Mouse (Mus musculus) left cerebral cortex, adult 18-20 months (tissue): ENCODE measurements at regions not wholly inside any gene's neighbourhood (a gene's known extent, or its start where the extent isn't known, plus 50 kb on each side); places are given as distances from the start of the nearest gene placed in this dataset.
"Not testable (repeated sequence)": the region's sequence is repeated elsewhere in the genome, so short reads cannot be mapped to it uniquely, and the experiment has no call there.

Experiments
- DNase-seq, 2 experiments: peaks; one replicate each; pipeline ENCODE4 v3.0.0; 2021 to 2022; ENCODE audit warnings: low spot score in 2 of 2, mixed read lengths in 1 of 2

DNA sequence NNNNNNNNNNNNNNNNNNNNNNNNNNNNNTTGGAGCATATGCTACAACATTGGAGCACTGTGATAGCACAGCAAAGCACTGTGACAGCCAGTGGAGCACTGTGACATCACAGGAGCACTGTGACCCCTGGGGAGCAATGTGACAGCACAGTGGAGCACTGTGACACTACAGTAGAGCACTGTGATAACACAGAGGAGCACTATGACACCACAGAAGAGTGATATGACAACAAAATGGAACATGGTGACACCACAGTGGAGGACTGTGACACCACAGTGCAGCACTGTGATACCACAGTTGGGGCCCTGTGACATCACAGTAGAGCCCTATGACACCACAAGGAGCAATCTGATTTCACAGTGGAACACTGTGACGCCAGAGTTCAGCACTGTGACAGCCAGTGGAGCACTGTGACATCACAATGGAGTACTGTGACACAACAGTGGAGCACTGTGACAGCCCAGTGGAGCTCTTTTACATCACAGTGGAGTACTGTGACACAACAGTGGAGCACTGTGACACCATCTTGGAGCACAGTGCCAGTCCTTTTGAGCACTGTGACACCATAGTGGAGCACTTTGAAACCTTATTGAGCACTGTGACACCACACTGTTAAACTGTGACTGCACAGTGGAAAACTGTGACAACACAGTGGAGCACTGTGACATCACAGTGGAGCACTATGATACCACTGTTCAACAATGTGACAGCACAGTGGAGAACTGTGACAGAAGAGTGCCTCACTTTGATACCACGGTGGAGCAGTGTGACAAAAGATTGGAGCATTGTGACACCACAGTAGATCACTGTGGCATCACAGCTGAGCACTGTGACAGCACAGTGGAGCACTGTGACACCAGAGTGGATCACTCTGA, 116.9 kb upstream of the Vmn1r2 start:
- DNase-seq: peak in 1 of 2 experiments; percentile 1

DNA sequence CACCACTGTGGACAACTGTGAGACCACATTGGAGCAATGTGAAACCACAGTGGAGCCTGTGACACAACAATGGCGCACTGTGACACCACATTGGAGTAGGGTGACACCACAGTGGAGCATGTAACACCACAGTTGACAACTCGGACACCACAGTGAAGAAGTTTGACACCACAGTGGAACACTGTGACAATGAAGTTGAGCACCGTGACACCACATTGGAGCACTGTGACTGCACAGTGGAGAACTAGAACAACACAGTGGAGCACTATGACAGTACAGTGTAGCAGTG, 116.3 kb upstream of the Vmn1r2 start:
- DNase-seq: peak in 1 of 2 experiments; percentile 1

DNA sequence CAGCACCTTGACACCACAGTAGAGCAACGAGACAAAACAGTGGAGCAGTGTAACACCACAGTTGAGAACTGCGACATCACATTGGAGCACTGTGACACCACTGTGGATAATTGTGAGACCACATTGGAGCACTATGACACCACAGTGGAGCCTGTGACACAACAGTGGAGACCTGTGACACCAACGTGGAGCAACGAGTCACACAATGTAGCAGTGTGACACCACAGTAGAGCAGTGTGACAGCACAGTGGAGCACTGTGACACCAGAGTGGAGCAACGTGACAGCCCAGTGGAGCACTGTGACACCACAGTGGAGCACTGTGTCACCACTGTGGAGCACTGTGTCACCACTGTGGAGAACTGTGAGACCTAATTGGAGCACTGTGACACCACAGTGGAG, 115.9 kb upstream of the Vmn1r2 start:
- DNase-seq: peak in 1 of 2 experiments; percentile 0

DNA sequence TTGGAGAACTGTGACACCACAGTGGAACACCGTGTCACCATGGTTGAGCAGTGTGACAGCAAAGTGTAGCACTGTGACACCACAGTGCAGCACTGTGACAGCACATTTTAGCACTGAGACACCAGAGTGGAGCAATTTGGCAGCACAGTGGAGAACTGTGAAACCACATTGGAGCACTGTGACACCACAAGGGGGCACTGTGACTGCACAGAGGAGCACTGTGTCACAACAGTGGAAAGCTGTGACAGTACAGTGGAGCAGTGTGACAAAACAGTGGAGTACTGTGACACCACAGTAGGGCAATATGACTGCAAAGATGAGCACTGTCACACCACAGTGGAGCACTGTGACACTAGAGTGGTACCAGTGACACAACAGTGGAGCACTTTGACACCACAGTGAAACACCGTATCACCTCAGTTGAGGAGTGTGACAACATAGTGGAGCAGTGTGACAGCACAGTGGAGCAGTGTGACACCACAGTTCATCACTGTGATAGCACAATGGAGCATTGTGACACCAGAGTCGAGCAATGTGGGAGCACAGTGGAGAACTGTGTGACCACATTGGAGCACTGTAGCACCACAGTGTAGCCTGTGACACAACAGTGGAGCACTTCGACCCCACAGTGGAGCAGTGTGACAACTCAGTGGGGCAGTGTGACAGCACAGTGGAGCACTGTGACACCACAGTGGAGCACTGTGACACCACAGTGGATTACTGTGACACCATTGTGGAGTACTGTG, 114.6 kb upstream of the Vmn1r2 start:
- peak; percentile 1 to 4 for DNase-seq

DNA sequence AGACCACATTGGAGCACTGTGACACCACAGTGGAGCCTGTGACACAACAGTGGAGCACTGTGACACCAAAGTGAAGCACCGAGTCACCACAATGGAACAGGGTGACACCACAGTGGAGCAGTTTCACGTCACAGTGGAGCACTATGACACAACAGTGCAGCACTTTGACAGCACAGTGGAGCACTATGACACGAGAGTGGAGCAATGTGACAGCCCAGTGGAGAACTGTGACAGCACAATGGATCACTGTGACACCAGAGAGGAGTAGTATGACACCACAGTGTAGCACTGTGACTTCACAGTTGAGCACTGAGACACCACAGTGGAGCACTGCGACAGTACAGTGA, 114.1 kb upstream of the Vmn1r2 start:
- DNase-seq: peak in 1 of 2 experiments; percentile 0

DNA sequence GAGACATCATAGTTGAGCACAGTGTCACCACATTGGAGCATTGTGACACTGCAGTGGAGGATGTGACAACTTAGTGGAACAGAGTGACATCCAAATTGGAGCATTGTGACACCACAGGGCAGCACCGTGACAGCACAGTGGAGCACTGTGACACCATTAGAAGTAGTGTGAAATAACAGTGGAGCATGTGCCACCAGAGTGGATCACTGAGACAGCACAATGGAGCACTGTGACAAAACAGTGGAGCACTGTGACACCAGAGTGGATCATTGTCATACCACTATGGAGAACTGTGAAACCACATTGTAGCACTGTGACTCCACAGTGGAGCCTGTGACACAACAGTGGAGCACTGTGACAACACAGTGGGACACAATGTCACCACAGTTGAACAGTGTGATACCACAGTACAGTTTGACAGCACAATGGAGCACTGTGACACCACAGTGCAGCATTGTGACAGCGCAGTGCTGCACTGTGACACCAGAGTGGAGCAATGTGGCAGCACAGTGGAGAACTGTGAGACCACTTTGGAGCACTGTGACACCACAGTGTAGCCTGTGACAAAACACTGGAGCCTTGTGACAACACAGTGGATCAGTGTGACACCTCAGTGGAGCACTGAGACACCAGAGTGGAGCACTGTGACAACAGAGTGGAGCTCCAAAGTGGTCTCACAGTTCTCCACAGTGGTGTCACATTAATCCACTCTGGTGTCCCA, 113.5 kb upstream of the Vmn1r2 start:
- peak in 1 of 2 experiments; percentile 0 for DNase-seq

DNA sequence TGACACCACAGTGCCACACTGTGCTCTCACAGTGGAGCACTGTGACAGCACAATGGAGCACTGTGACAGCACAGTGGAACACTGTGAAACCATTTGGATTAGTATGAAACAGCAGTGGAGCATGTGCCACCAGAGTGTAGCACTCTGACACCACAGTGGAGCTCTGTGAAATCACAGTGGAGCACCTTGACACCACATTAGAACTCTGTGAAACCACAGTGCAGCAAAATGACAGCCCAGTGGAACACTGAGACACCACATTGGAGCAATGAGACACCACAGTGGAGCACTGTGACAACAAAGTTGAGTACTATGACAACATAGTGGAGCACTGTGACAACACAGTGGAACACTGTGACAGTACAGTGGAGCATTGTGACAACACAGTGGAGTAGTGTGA, 112.2 kb upstream of the Vmn1r2 start:
- DNase-seq: no peak

DNA sequence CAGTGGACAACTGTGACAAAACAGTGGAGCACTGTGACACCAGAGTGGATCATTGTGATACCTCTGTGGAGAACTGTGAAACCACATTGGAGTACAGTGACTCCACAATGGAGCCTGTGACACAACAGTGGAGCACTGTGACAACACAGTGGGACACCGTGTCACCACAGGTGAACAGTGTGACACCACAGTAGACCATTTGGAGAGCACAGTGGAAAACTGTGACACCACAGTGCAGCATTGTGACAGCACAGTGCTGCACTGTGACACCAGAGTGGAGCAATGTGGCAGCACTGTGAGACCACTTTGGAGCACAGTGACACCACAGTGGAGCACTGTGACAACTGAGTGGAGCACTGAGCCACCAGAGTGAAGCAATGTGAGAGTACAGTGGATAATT, 111.7 kb upstream of the Vmn1r2 start:
- DNase-seq: peak in 1 of 2 experiments; percentile 0

DNA sequence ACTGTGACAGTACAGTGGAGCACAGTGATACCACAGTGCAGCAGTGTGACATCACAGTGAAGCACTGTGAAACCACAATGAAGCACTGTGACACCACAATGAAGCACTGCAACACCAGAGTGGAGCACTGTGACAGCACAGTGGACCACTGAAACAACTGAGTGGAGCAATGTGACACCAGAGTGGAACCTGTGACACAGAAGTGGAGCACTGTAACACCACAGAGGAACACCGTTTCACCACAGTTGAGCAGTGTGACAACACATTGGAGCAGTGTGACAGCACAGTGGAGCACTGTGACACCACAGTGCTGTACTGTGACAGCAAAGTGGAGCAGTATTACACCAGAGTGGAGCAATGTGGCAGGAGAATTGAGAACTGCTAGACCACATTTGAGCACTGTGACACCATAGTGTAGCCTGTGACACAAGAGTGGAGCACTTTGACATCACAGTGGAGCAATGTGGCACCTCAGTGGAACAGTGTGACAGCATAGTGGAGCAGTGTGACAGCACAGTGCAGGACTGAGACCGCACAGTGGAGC, 107.5 kb upstream of the Vmn1r2 start:
- no peak for DNase-seq

DNA sequence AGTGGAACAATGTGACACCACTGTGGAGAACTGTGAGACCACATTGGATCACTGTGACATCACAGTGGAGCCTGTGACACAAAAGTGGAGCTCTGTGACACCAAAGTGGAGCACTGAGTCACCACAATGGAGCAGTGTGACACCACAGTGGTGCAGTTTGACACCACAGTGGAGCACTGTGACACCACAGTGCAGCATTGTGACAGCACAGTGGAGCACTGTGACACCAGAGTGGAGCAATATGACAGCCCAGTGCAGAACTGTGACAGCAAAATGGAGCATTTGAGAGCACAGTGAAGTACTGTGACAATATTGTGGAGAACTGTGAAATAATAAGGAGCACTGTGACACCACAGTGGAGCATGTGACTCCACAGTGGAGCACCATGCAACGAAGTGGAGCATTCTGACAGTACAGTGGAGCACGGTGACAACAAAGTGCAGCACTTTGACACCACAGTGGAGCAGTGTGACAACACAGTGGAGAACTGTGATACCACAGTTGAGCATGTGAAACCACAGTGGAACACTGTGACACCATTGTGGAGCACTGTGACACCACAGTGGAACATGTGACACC, 105.0 kb upstream of the Vmn1r2 start:
- no peak for DNase-seq

DNA sequence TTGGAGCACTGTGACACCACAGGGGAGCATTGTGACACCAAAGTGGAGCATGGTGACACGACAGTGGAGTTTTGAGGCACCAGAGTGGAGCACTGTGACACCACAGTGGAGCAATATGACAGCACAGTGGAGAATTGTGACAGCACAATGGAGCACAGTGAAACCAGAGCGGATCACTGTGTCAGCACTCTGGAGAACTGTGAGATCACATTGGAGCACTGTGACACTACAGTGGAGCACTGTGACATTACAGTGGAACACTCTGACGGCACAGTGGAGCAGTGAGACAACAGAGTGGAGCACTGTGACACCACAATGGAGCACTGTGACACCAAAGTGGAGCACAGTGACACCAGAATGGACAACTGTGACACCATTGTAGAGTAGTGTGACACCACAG, 103.2 kb upstream of the Vmn1r2 start:
- peak in 1 of 2 experiments; percentile 0 for DNase-seq

DNA sequence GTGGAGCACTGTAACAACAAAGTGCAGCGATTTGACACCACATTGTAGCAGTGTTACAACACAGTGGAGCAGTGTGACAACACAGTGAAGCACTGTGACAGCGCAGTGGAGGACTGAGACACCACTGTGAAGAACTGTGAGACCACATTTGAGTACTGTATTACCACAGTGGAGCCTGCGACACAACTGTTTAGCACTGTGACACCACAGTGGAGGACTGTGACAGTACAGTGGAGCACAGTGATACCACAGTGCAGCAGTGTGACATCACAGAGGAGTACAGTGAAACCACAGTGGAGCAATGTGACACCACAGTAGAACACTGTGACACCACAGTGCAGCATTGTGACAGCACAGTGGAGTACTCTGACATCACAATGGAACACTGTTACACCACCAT, 102.5 kb upstream of the Vmn1r2 start:
- no peak for DNase-seq

DNA sequence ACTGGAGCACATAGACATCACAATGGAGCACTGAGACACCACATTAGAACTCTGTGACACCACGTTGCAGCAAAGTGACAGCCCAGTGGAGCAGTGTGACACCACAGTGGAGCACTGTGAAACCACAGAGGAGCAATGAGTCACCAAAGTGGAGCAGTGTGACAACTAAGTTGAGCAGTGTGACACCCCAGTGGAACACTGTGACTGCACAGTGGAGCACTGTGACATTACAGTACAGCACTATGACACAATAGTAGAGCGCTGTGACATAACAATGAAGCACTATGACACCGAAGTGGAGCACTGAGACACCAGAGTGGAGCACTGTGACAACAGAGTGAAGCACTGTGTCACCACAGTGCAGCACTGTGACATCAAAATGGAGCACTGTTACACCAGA, 101.8 kb upstream of the Vmn1r2 start:
- not testable (repeated sequence) for DNase-seq

DNA sequence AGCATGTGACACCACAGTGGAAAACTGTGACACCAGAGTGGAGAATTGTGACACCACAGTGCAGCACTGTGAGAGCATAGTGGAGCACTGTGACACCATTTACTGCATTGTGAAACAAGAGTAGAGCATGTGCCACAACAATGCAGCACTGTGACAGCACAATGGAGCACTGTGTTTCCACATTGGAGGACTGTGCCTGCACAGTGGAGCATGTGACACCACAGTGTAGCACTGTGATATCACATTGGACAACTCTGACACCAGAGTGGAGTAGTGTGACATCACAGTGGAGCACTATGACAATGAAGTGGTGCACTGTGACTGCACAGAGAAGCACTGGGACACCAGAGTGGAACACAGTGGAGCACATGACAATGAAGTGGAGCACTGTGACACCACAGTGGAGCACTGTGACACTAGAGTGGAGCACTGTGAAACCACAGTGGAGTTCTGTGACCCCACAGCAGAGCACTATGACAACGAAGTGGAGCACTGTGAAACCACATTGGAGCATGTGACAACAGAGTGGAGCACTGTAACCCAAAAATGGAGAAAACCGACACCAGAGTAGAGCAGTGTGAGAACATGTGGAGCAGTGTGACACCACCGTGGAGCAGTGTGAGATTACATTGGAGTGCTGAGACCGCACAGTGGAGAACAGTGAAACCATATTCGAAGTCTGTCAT, 100.9 kb upstream of the Vmn1r2 start:
- DNase-seq: peak in 1 of 2 experiments; percentile 0

DNA sequence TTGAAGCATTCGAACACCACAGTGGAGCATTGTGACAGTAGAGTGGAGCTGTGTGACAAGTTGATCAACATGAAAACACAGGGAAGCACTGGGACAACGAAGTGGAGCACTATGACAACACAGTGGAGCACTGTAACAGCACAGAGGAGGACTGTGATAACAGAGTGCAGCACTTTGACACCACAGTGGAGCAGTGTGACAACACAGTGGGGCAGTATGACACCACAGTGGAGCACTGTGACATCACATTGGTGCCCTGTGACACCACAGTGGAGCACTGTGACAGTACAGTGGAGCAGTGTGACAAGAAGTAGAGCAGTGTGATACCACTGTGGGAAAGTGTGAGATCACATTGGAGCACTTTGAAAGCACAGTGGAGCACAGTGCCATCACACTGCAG, 99.9 kb upstream of the Vmn1r2 start:
- peak; percentile 0 to 1 for DNase-seq

DNA sequence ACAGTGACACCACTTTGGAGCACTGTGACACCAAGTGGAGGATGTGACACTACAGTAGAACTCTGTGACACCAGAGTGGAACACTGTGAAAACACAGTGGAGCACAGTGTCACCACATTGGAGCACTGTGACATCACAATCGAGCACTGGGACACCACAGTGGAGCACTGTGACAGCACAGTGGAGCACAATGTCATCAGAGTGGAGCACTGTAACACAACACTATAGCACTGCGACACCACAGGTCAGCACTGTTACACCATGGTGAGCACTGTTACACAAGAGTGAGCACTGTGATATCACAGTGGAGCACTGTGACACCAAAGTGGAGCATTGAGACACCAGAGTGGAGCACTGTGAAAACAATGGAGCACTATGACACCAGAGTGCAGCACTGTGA, 99.5 kb upstream of the Vmn1r2 start:
- peak; percentile 1 to 12 for DNase-seq

DNA sequence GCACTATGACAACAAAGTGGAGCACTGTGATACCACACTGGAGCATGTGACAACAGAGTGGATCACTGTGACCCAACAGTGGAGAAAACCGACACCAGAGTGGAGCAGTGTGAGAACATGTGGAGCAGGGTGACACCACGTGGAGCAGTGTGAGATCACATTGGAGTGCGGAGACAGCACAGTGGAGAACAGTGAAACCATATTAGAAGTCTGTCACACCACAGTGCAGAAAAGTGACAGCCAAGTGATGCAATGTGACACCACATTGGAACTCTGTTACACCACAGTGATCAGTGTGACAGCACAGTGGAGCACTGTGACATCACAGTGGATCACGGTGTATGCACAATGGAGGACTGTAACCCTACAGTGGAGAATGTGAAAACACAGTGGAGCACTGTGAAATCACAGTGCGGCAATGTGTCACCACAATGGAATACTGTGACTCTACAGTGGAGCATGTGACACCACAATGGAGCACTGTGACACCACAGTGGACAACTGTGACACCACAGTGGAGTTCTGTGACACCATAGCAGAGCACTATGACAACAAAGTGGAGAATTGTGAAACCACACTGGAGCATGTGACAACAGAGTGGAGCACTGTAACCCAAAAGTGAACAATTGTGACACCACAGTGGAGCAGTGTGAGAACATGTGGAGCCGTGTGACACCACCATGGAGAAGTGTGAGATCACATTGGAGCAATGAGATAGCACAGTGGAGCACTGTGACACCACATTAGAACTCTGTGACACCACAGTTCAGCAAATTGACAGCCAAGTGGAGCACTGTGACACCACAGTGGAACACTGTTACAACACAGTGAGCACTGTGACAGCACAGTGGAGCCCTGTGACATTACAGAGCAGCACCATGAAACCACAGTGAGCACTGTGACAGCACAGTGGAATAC, 98.6 kb upstream of the Vmn1r2 start:
- peak; percentile 0 to 1 for DNase-seq

DNA sequence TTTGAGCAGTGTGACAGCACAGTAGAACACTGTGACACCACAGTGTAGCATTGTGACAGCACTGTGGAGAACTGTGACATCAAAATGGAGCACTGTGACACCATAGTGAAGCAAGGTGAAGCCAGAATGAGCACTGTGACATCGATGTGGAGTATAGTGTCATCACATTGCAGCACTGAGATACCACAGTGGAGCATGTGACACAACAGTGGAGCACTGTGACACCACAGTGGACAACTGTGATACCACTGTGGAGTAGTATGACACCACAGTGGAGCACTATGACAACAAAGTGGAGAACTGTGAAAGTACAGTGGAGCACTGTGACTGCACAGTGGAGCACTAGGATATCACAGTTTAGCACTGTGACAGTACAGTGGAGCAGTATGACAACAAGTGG, 97.8 kb upstream of the Vmn1r2 start:
- DNase-seq: peak in 1 of 2 experiments; percentile 0

DNA sequence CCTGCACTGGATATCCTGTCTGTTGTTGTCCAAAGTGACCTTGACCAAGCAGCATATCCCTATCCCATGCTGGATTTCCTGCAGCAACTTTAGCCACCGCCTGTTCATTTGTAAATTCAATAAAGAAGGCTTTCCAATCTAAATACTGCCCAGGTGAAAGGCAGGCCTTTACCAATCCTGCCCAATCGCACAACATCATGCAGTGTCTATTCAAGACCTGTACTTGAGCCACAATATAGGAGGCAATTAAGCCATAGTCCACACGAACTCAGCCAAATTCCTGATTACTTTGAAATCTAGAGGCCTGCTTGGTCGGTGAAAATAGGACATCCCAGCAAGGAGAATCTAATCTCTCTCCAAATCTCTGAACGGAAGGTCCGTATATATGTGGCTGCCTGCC, 95.8 kb upstream of the Vmn1r2 start:
- DNase-seq: not testable (repeated sequence)

DNA sequence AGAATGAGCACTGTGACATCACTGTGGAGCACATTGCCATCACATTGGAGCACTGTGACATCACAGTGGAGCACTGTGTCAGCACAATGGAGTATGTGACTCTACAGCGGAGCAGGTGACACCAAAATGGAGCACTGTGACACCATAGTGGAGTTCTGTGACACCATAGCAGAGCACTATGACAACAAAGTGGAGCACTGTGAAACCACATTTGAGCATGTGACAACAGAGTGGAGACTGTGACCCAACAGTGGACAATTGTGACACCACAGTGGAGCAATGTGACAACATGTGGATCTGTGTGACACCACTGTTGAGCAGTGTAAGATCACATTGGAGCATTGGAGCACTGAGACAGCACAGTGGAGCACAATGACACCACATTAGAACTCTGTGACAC, 87.2 kb upstream of the Vmn1r2 start:
- no peak for DNase-seq
